Mouse (Mus musculus) small intestine, adult 2 months (tissue): ENCODE measurements around the gene H2-M10.6. TPM values are rescaled to one million over a fixed set of nuclear protein-coding genes. Genes with fewer than 3 reads are reported as not detected.

Experiments
- H3K27ac ChIP-seq: fragments of 200-500 bp; 2 replicates; pipeline ENCODE4 v1.5.1; 2012; ENCODE audit warnings: low read depth, low read length, control low read depth, inconsistent platforms; ENCODE audit not compliant: insufficient read depth
- H3K27me3 ChIP-seq: fragments of 200-500 bp; 2 replicates; pipeline ENCODE4 v1.6.1; 2012; ENCODE audit warnings: mild to moderate bottlenecking, moderate library complexity, low read length, inconsistent platforms; ENCODE audit not compliant: control insufficient read depth, insufficient read depth
- H3K36me3 ChIP-seq: fragments of 200-500 bp; 2 replicates; pipeline ENCODE4 v1.6.1; 2012; ENCODE audit warnings: mild to moderate bottlenecking, low read length, control low read depth, inconsistent platforms; ENCODE audit not compliant: control insufficient read depth, insufficient read depth
- H3K4me1 ChIP-seq: fragments of 200-500 bp; 2 replicates; pipeline ENCODE4 v1.6.1; 2012; ENCODE audit warnings: low read length, inconsistent platforms, mixed read lengths; ENCODE audit not compliant: control insufficient read depth, insufficient read depth, insufficient read length
- H3K4me3 ChIP-seq: fragments of 200-500 bp; 2 replicates; pipeline ENCODE4 v1.5.1; 2012; ENCODE audit warnings: low read depth, mild to moderate bottlenecking, control low read depth, inconsistent platforms, low read length, moderate library complexity
- CTCF ChIP-seq: fragments of 200-500 bp; IDR thresholded peaks from 2 replicates; pipeline ENCODE4 v1.5.1; 2012; ENCODE audit warnings: low read depth, mild to moderate bottlenecking, control low read depth, inconsistent platforms, low read length, moderate library complexity, mixed read lengths; ENCODE audit not compliant: insufficient replicate concordance, insufficient read length; ENCODE audit errors: extremely low read depth
- POLR2A ChIP-seq: fragments of 200-500 bp; IDR thresholded peaks from 2 replicates; pipeline ENCODE4 v1.6.1; 2012; ENCODE audit warnings: low read depth, mild to moderate bottlenecking, control low read depth, inconsistent platforms, low read length, moderate library complexity
- WGBS: fragments of 180-500 bp; shearing (Covaris S2); methylation state at CpG from one replicate; pipeline ENCODE4 v1.1.7; 2018; 5-methylcytosine and 5-hydroxymethylcytosine counted together
- polyA plus RNA-seq: library from polyadenylated mRNA; depleted of rRNA; stranded (reverse); fragments of >200 nt; gene quantifications from 2 replicates; pipeline ENCODE4 v1.2.3, GENCODE M21; 2012

H2-M10.6 gene
- polyA plus RNA-seq, 1 experiment = not detected

GRCm38 (mm10) chr17:36832694-36833093 lies 20.7 kb downstream of the H2-M10.6 start:
- H3K27me3 ChIP-seq = no peaks in the 10 kb centered on the region
- 62% methylated on average over 4 of the region's 4 CpGs for WGBS
- no peak overlapping the region for H3K4me3 ChIP-seq
- H3K36me3 ChIP-seq = no peaks in the 10 kb centered on the region
- H3K27ac ChIP-seq = no peak overlapping the region
- H3K4me1 ChIP-seq = peaks cover 3% of the 10 kb centered on the region; the same call in 1 of the 2 replicates
- TF ChIP-seq POLR2A (no peak), CTCF (no peak)

- Histone ChIP-seq H3K36me3 (peaks cover 3% of the 10 kb centered on the region; the same call in 1 of the 2 replicates), H3K4me3 (peak overlapping the region; percentile 1; the same call in 1 of the 2 replicates), H3K4me1 (peaks cover 7% of the 10 kb centered on the region; the same call in 1 of the 2 replicates), H3K27ac (peak overlapping the region; percentile 85), H3K27me3 (no peaks in the 10 kb centered on the region)
- no peak for TF ChIP-seq POLR2A
- peak; percentile 36; the same call in 1 of the 2 replicates for TF ChIP-seq CTCF
- WGBS = 16% methylated on average over 12 of the region's 12 CpGs
Measured at GRCm38 (mm10) chr17:36835591-36836426, 23.8 kb downstream of the H2-M10.6 start.

GRCm38 (mm10) chr17:36836427-36836812 lies 24.4 kb downstream of the H2-M10.6 start:
- peaks cover 7% of the 10 kb centered on the region; the same call in 1 of the 2 replicates for H3K4me1 ChIP-seq
- TF ChIP-seq CTCF (no peak), POLR2A (no peak)
- H3K27me3 ChIP-seq = no peaks in the 10 kb centered on the region
- peak overlapping the region; percentile 85 for H3K27ac ChIP-seq
- H3K36me3 ChIP-seq = peaks cover 4% of the 10 kb centered on the region; the same call in 1 of the 2 replicates
- H3K4me3 ChIP-seq = peak overlapping the region; percentile 59
- 7% methylated on average over 3 of the region's 3 CpGs for WGBS

GRCm38 (mm10) chr17:36836874-36837647 lies 25.1 kb downstream of the H2-M10.6 start, which contains the start of gene Trim26:
Trim26 (plus strand) TSS chr17:36837134.
- TF ChIP-seq POLR2A (peak; percentile 84), CTCF (no peak)
- peak within 1 kb of the TSS; percentile 85 for H3K4me3 ChIP-seq
- H3K27ac ChIP-seq = peak within 1 kb of the TSS; percentile 95
- H3K36me3 ChIP-seq = peaks cover 4% of the 10 kb centered on the region; the same call in 1 of the 2 replicates
- WGBS = under 1% methylated on average over 58 of the region's 58 CpGs
- no peaks in the 10 kb centered on the region for H3K27me3 ChIP-seq
- H3K4me1 ChIP-seq = peaks cover 7% of the 10 kb centered on the region; the same call in 1 of the 2 replicates

- H3K4me1 ChIP-seq = peaks cover 15% of the 10 kb centered on the region
- peaks cover 11% of the 10 kb centered on the region; the same call in 1 of the 2 replicates for H3K36me3 ChIP-seq
- 81% methylated on average over 5 of the region's 5 CpGs for WGBS
- H3K27ac ChIP-seq = no peak overlapping the region
- TF ChIP-seq POLR2A = no peak
- no peak for TF ChIP-seq CTCF
- no peak overlapping the region for H3K4me3 ChIP-seq
- H3K27me3 ChIP-seq = no peaks in the 10 kb centered on the region
Measured at GRCm38 (mm10) chr17:36839001-36839400, 27.0 kb downstream of the H2-M10.6 start.

GRCm38 (mm10) chr17:36839931-36840330 lies 28.0 kb downstream of the H2-M10.6 start:
- TF ChIP-seq POLR2A (no peak), CTCF (no peak)
- WGBS = 79% methylated on average over 3 of the region's 3 CpGs

GRCm38 (mm10) chr17:36840961-36841445 lies 29.0 kb downstream of the H2-M10.6 start:
- H3K36me3 ChIP-seq = peaks cover 11% of the 10 kb centered on the region; the same call in 1 of the 2 replicates
- no peaks in the 10 kb centered on the region for H3K27me3 ChIP-seq
- H3K4me1 ChIP-seq = peaks cover 29% of the 10 kb centered on the region
- H3K4me3 ChIP-seq = no peak overlapping the region
- H3K27ac ChIP-seq = no peak overlapping the region
- TF ChIP-seq POLR2A (no peak), CTCF (no peak)

More at GRCm38 (mm10) chr17:36839931-36840330, 28.0 kb downstream of the H2-M10.6 start:
- Histone ChIP-seq H3K36me3 (peaks cover 11% of the 10 kb centered on the region; the same call in 1 of the 2 replicates), H3K4me1 (peaks cover 24% of the 10 kb centered on the region), H3K4me3 (no peak overlapping the region), H3K27me3 (no peaks in the 10 kb centered on the region), H3K27ac (no peak overlapping the region)
